Mouse (Mus musculus) G1E (cell line): Measurements from ENCODE around the gene Hoxd13.

Experiments
- CTCF ChIP-seq: IDR thresholded peaks from 2 replicates; pipeline ENCODE4 v1.5.1; 2012; ENCODE audit warnings: low read depth, low read length, inconsistent platforms, mixed read lengths
- GATA1 ChIP-seq: IDR thresholded peaks from 2 replicates; pipeline ENCODE4 v1.6.1; 2012; ENCODE audit warnings: borderline replicate concordance, low read length, inconsistent platforms, mixed read lengths
- POLR2AphosphoS5 ChIP-seq: IDR thresholded peaks from 2 replicates; pipeline ENCODE4 v1.6.1; 2012; ENCODE audit warnings: low read depth, low read length, inconsistent platforms; ENCODE audit not compliant: insufficient replicate concordance

GRCm38 (mm10) chr2:74678891-74679595, 10.9 kb downstream of the Hoxd13 start, which contains the start of gene Hoxd11:
- TF ChIP-seq CTCF (no peak), GATA1 (no peak), POLR2AphosphoS5 (no peak)
